Mouse (Mus musculus) retina, adult 2 months (tissue): Measurements from ENCODE around the gene Lmntd1.

Experiments used
- DNase-seq: peaks from one replicate; pipeline ENCODE4 v3.0.0-alpha.2; 2012; ENCODE audit warnings: low read depth, low spot score

Gene Lmntd1

GRCm38 (mm10) chr6:145433897-145434296 lies 180.2 kb downstream of the Lmntd1 start:
- DNase-seq, result no peak

GRCm38 (mm10) chr6:145432711-145433708 lies 181.1 kb downstream of the Lmntd1 start:
- DNase-seq, result no peak

- DNase-seq, result no peak
Observed at GRCm38 (mm10) chr6:145431747-145432146, 182.4 kb downstream of the Lmntd1 start.

- DNase-seq, result no peak
Observed at GRCm38 (mm10) chr6:145427411-145427810, 186.7 kb downstream of the Lmntd1 start.

- no peak for DNase-seq
Observed at GRCm38 (mm10) chr6:145426501-145426900, 187.6 kb downstream of the Lmntd1 start.

GRCm38 (mm10) chr6:145424156-145424555 lies 190.0 kb downstream of the Lmntd1 start:
- DNase-seq, result no peak

- DNase-seq, result no peak
Observed at GRCm38 (mm10) chr6:145423484-145423883, 190.6 kb downstream of the Lmntd1 start.

- DNase-seq, result no peak
Observed at GRCm38 (mm10) chr6:145421666-145422065, 192.5 kb downstream of the Lmntd1 start.

GRCm38 (mm10) chr6:145420407-145420806 lies 193.7 kb downstream of the Lmntd1 start:
- no peak for DNase-seq

GRCm38 (mm10) chr6:145418856-145419255 lies 195.3 kb downstream of the Lmntd1 start:
- DNase-seq, result no peak

- DNase-seq, result no peak
Observed at GRCm38 (mm10) chr6:145417720-145418440, 196.2 kb downstream of the Lmntd1 start.

- DNase-seq, result no peak
Observed at GRCm38 (mm10) chr6:145417014-145417719, 197.0 kb downstream of the Lmntd1 start.

- DNase-seq, result no peak
Observed at GRCm38 (mm10) chr6:145404369-145405051, 209.6 kb downstream of the Lmntd1 start.

GRCm38 (mm10) chr6:145401140-145401539 lies 213.0 kb downstream of the Lmntd1 start:
- DNase-seq, result no peak

GRCm38 (mm10) chr6:145397881-145398280 lies 216.2 kb downstream of the Lmntd1 start:
- no peak for DNase-seq

- DNase-seq, result no peak
Observed at GRCm38 (mm10) chr6:145396534-145396933, 217.6 kb downstream of the Lmntd1 start.

- DNase-seq, result no peak
Observed at GRCm38 (mm10) chr6:145390421-145390820, 223.7 kb downstream of the Lmntd1 start.

- no peak for DNase-seq
Observed at GRCm38 (mm10) chr6:145389904-145390303, 224.2 kb downstream of the Lmntd1 start.

- DNase-seq, result no peak
Observed at GRCm38 (mm10) chr6:145387378-145387777, 226.7 kb downstream of the Lmntd1 start.

- DNase-seq, result no peak
Observed at GRCm38 (mm10) chr6:145382586-145383380, 231.3 kb downstream of the Lmntd1 start.
